Mouse (Mus musculus): ENCODE results near the gene Zswim4. TPM values are rescaled to one million over a fixed set of nuclear protein-coding genes. Genes with fewer than 3 reads are reported as not detected.
A peak's percentile ranks its signal among the peaks of the same experiment; 100 is the strongest.

Zswim4 gene
- polyA plus RNA-seq, 1 experiment from 2014 or later, result 32.4 TPM

- Histone ChIP-seq H3K4me1 (no peaks in the 10 kb centered on the region), H3K27me3 (no peaks in the 10 kb centered on the region), H3K9me3 (no peaks in the 10 kb centered on the region), H3K4me2 (replicated peaks) (no peak overlapping the region), H3K36me3 (peaks cover 96% of the 10 kb centered on the region), H3K27ac (no peak overlapping the region), H3K4me3 (no peak overlapping the region), H3K9ac (no peak overlapping the region)
- 92% methylated on average over 9 of the region's 9 CpGs for WGBS
- no peak for ATAC-seq (ENCODE audit: insufficient number of reproducible peaks, insufficient read depth, low FRiP score, low TSS enrichment)
Measured at GRCm38 (mm10) chr8:84222566-84223165, 14.2 kb downstream of the Zswim4 start.

DNA sequence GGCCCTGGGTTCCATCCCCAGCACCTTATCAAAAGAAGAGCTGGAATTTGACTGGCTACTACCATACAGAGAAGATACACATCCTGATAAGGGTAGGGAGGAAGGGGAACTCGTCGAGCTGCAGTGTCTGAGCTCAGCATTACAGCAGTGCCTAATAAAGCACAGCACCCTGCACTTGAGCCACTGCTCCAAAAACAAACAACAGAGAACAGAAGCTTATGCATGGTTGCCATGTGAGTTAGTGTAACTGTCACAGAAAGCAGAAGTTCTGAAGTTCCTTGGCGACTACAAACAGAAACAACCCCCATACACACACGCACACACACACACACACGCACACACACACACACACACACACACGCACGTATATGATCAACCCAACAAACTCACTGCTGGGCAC is 16.8 kb downstream of the Zswim4 start:
- Histone ChIP-seq H3K9ac (no peak overlapping the region), H3K4me2 (replicated peaks) (no peak overlapping the region), H3K4me1 (no peaks in the 10 kb centered on the region), H3K27ac (no peak overlapping the region), H3K27me3 (no peaks in the 10 kb centered on the region), H3K36me3 (peaks cover 94% of the 10 kb centered on the region), H3K9me3 (no peaks in the 10 kb centered on the region), H3K4me3 (no peak overlapping the region)
- no peak for ATAC-seq (ENCODE audit: insufficient number of reproducible peaks, insufficient read depth, low FRiP score, low TSS enrichment)
- 82% methylated on average over 7 of the region's 7 CpGs for WGBS

GRCm38 (mm10) chr8:84218143-84218542 is 18.7 kb downstream of the Zswim4 start:
- Histone ChIP-seq H3K27ac (no peak overlapping the region), H3K4me1 (no peaks in the 10 kb centered on the region), H3K27me3 (no peaks in the 10 kb centered on the region), H3K9me3 (no peaks in the 10 kb centered on the region), H3K36me3 (peaks cover 93% of the 10 kb centered on the region), H3K4me2 (replicated peaks) (no peak overlapping the region), H3K4me3 (no peak overlapping the region), H3K9ac (no peak overlapping the region)
- ATAC-seq (ENCODE audit: insufficient number of reproducible peaks, insufficient read depth, low FRiP score, low TSS enrichment), result no peak
- WGBS, result 92% methylated on average over 5 of the region's 5 CpGs

DNA sequence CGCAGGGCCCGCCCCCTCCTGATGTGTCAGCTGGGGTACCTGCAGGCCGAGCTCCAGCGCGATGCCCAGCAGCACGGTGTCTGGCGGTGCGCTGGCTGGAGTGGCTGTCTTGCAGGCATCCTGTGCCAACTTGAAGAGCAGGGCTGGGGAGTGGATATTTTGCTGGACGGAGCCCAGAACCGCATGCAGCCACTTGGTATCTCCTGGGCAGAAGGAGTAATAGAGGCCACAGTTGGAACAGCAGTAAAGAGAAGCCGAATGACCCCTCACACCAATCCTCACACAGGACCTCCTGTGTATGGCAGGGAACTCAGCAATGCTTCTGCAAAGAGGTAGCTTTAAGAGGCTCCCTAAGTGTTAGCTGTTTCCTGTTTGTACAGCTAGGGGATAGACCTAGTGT is 19.6 kb downstream of the Zswim4 start:
- WGBS, result 95% methylated on average over 11 of the region's 11 CpGs
- Histone ChIP-seq H3K4me2 (replicated peaks) (no peak overlapping the region), H3K36me3 (peaks cover 93% of the 10 kb centered on the region), H3K9ac (no peak overlapping the region), H3K9me3 (no peaks in the 10 kb centered on the region), H3K4me3 (no peak overlapping the region), H3K4me1 (no peaks in the 10 kb centered on the region), H3K27ac (no peak overlapping the region), H3K27me3 (no peaks in the 10 kb centered on the region)
- no peak for ATAC-seq (ENCODE audit: insufficient number of reproducible peaks, insufficient read depth, low FRiP score, low TSS enrichment)

- Histone ChIP-seq H3K36me3 (peaks cover 89% of the 10 kb centered on the region), H3K27me3 (no peaks in the 10 kb centered on the region), H3K4me2 (replicated peaks) (no peak overlapping the region), H3K4me3 (no peak overlapping the region), H3K9me3 (no peaks in the 10 kb centered on the region), H3K27ac (no peak overlapping the region), H3K9ac (no peak overlapping the region), H3K4me1 (peaks cover 14% of the 10 kb centered on the region)
- WGBS, result 91% methylated on average over 4 of the region's 4 CpGs
- no peak for ATAC-seq (ENCODE audit: insufficient number of reproducible peaks, insufficient read depth, low FRiP score, low TSS enrichment)
Measured at GRCm38 (mm10) chr8:84213277-84213676, 23.6 kb downstream of the Zswim4 start.

DNA sequence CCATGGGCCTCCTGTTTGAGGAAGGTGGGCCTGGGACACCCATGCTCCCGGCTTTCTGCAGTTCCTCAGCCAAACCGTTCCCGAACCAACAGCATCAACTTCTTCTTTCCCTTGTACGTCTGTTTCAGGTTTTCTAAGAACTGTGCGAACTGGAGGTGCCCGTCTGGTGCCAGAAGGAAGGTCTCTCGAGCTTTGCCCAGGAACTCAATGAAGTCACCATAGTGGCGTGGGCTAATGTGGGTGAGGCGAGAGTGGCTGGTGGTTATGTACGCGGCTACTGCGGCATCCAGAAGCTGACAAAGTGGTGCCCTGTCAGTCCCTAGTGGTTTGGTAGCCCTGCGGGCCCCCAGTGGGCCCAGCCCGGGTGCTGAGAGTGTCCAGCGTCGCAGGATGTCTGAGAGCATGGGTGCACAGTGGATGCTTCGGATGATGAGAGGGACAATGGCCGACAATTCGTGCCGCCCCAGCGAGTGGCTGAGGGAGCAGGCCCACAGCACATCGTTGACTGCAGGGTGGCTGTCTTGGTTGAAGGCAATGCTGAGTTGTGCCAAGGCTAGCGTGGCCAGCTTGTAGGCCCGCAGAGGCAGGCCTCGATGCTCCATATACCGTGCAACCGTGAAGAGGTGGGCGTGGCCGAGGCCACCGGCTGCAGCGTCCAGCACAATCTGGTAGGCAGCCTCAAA is 24.8 kb downstream of the Zswim4 start:
- no peak overlapping the region for H3K9ac ChIP-seq
- H3K4me2 ChIP-seq (replicated peaks), result no peak overlapping the region
- no peak for ATAC-seq (ENCODE audit: insufficient number of reproducible peaks, insufficient read depth, low FRiP score, low TSS enrichment)
- H3K27me3 ChIP-seq, result no peaks in the 10 kb centered on the region
- no peak overlapping the region for H3K27ac ChIP-seq
- H3K4me1 ChIP-seq, result peaks cover 25% of the 10 kb centered on the region
- no peaks in the 10 kb centered on the region for H3K9me3 ChIP-seq
- peaks cover 78% of the 10 kb centered on the region for H3K36me3 ChIP-seq
- no peak overlapping the region for H3K4me3 ChIP-seq
- WGBS, result 90% methylated on average over 31 of the region's 31 CpGs

- no peak for ATAC-seq (ENCODE audit: insufficient number of reproducible peaks, insufficient read depth, low FRiP score, low TSS enrichment)
- peaks cover 72% of the 10 kb centered on the region for H3K36me3 ChIP-seq
- no peaks in the 10 kb centered on the region for H3K27me3 ChIP-seq
- H3K4me2 ChIP-seq (replicated peaks), result no peak overlapping the region
- H3K27ac ChIP-seq, result no peak overlapping the region
- WGBS, result 85% methylated on average over 3 of the region's 3 CpGs
- H3K4me3 ChIP-seq, result no peak overlapping the region
- no peaks in the 10 kb centered on the region for H3K9me3 ChIP-seq
- H3K9ac ChIP-seq, result no peak overlapping the region
- H3K4me1 ChIP-seq, result peaks cover 25% of the 10 kb centered on the region
Measured at GRCm38 (mm10) chr8:84211202-84211601, 25.7 kb downstream of the Zswim4 start.

DNA sequence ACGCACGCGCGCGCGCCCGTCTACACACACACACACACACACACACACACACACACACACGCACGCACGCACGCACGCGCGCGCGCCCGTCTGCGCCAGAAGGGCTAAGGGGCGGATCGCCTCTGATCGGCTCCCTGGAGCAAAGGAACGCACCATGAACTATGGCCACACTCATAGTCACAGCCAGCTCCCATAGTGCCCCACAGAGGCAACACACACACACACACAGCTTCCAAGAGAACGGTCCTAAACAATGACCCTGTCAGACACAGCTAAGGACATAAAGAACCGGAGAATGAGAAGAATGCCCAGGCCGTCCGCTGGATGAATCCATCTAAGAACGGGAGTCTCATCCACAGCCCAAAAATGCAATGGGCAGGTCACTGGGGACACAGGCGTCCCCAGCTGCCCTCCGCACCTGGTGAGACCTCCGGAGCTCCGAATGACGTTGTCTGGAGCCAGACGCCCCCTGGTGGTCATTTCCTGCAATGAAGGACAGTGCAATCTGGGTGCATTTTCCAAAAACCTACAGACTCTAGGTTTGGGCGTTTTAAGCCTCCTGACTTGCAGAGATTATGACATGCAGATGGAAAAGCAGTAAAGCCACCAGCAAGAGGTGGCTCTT is 26.6 kb downstream of the Zswim4 start:
- Histone ChIP-seq H3K27ac (no peak overlapping the region), H3K9ac (no peak overlapping the region), H3K9me3 (no peaks in the 10 kb centered on the region), H3K4me2 (replicated peaks) (no peak overlapping the region; the same call in 1 of the 2 replicates), H3K4me3 (no peak overlapping the region), H3K4me1 (peaks cover 25% of the 10 kb centered on the region), H3K36me3 (peaks cover 62% of the 10 kb centered on the region), H3K27me3 (no peaks in the 10 kb centered on the region)
- WGBS, result 56% methylated on average over 34 of the region's 34 CpGs
- no peak for ATAC-seq (ENCODE audit: insufficient number of reproducible peaks, insufficient read depth, low FRiP score, low TSS enrichment)

DNA sequence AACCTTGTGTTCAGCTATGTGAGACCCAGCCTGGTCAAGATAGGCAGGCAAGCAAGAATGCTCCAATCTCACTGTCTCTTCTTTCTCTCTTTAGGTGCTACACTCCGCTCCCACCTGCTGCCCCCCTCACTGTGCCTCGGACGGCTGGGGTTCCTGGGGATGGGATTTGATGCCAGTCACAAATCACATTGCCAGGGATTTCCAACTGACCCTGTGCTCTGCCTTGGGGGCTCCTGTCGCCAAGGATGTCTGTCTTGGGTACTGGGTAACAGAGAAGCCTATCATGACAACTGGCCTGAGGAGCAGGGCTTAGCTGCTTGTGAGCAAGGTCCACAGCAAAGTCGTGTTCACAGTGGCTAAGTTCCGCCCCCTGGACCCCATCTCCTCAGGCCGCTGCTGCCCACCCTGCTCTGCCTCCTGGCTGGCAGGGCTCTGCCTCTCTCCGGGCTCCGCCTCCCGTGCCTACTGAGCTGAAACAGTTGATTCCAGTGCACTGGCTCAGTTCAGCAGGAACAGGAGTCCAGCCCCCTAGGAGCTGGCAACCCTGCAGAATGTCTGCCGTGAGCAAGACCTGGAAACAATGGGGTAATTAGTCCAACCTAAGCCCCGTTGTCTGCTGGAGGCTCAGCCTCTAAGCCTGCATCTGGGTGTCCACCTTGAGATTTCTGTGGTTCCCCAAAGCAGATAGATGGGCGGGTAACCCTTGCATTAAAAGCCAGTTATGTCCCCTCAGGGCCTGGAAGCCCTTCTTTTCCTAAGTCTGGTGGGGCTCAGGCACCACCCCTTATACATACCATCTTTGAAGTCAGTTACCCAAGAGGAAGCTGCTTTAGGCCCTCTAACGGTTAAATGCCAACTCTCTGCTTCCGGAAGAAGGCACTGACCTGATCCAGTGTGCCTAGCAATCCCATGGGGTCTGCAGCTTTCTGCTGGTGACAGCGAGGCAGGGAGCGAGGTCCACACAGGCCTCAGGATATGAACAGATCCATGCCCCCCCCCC is 28.2 kb downstream of the Zswim4 start:
- no peak overlapping the region for H3K4me3 ChIP-seq
- H3K4me2 ChIP-seq (replicated peaks), result no peak overlapping the region
- H3K9me3 ChIP-seq, result no peaks in the 10 kb centered on the region
- peaks cover 32% of the 10 kb centered on the region for H3K4me1 ChIP-seq
- H3K27me3 ChIP-seq, result no peaks in the 10 kb centered on the region
- H3K9ac ChIP-seq, result no peak overlapping the region
- WGBS, result 47% methylated on average over 17 of the region's 17 CpGs
- peak overlapping the region; percentile 70 for H3K27ac ChIP-seq
- no peak for ATAC-seq (ENCODE audit: insufficient number of reproducible peaks, insufficient read depth, low FRiP score, low TSS enrichment)
- H3K36me3 ChIP-seq, result peaks cover 47% of the 10 kb centered on the region

DNA sequence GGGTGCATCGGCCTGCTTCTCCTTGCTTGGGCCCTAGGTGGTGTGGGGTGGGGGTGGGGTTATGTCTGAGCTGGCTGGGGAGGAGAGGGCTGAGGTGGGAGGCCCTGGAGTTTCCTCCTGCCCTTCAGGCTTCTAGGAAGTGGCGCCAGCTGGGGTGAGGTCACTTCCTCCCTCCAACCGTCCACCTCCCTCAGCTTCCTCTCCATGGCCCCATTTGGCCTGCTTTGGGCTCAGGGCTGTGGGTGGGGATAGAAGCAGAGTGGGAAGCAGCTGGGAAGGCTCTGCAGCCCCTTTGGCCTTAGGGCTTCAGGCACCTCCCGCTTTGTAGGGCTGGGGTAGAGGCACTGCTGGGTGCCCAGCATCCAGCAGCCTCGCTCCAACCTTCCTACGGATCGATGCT is 29.0 kb downstream of the Zswim4 start:
- Histone ChIP-seq H3K36me3 (peaks cover 39% of the 10 kb centered on the region), H3K4me1 (peaks cover 39% of the 10 kb centered on the region), H3K27ac (peak overlapping the region; percentile 70), H3K9ac (no peak overlapping the region), H3K4me3 (no peak overlapping the region), H3K9me3 (no peaks in the 10 kb centered on the region), H3K27me3 (no peaks in the 10 kb centered on the region), H3K4me2 (replicated peaks) (no peak overlapping the region)
- 57% methylated on average over 7 of the region's 7 CpGs for WGBS
- no peak for ATAC-seq (ENCODE audit: insufficient number of reproducible peaks, insufficient read depth, low FRiP score, low TSS enrichment)

DNA sequence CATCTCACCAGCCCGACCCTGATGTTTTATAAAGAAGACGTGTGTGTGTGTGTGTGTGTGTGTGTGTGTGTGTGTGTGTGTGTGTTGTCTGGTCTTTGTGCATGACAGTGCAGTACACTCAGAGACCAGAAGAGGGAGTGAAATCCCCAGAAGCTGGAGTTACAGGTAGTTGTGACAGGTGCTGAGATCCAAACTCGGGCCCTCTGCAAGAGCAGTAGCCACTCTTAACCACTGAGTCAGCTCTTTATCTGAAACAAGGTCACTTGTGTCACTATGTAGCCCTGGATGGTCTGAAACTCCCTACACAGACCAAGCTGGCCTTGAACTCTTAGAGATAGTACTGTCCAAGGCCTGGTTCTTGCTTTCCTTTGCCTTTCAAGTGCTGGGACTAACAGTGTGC is 30.2 kb downstream of the Zswim4 start:
- no peak overlapping the region for H3K9ac ChIP-seq
- peaks cover 27% of the 10 kb centered on the region for H3K36me3 ChIP-seq
- no peak overlapping the region for H3K27ac ChIP-seq
- WGBS, result 90% methylated on average over 3 of the region's 3 CpGs
- H3K4me1 ChIP-seq, result peaks cover 50% of the 10 kb centered on the region
- ATAC-seq (ENCODE audit: insufficient number of reproducible peaks, insufficient read depth, low FRiP score, low TSS enrichment), result no peak
- no peak overlapping the region for H3K4me2 ChIP-seq (replicated peaks)
- no peaks in the 10 kb centered on the region for H3K9me3 ChIP-seq
- H3K4me3 ChIP-seq, result no peak overlapping the region
- no peaks in the 10 kb centered on the region for H3K27me3 ChIP-seq
